Mouse (Mus musculus) lung, adult 2 months (tissue): ENCODE measurements around the gene Neb. TPM values are rescaled to one million over a fixed set of nuclear protein-coding genes. Genes with fewer than 3 reads are reported as not detected.
"Not testable (repeated sequence)": the region's sequence is repeated elsewhere in the genome, so short reads cannot be mapped to it uniquely, and the experiment has no call there.

ENCODE experiments used
- DNase-seq: peaks from one replicate; pipeline ENCODE4 v3.0.0; 2022
- H3K4me1 ChIP-seq: fragments of 200-500 bp; 2 replicates; pipeline ENCODE4 v1.6.1; 2011; ENCODE audit warnings: low read length; ENCODE audit not compliant: control insufficient read depth, insufficient read depth
- H3K4me3 ChIP-seq: fragments of 200-500 bp; replicated peaks from 2 replicates; pipeline ENCODE3; 2011; ENCODE audit warnings: low read depth, mild to moderate bottlenecking, control low read depth, low read length; ENCODE audit errors: extremely low read depth
- CTCF ChIP-seq: fragments of 200-500 bp; IDR thresholded peaks from 2 replicates; pipeline ENCODE4 v1.5.1; 2011; ENCODE audit warnings: mild to moderate bottlenecking, low read length, control low read depth; ENCODE audit not compliant: insufficient read depth
- POLR2A ChIP-seq: fragments of 200-500 bp; IDR thresholded peaks from 2 replicates; pipeline ENCODE4 v1.6.1; 2011; ENCODE audit warnings: low read depth, mild to moderate bottlenecking, control low read depth, low read length, borderline replicate concordance; ENCODE audit errors: extremely low read depth
- WGBS: fragments of 180-500 bp; shearing (Covaris S2); methylation state at CpG from one replicate; pipeline ENCODE4 v1.1.7; 2018; 5-methylcytosine and 5-hydroxymethylcytosine counted together
- polyA plus RNA-seq: library from polyadenylated mRNA; depleted of rRNA; stranded (reverse); fragments of >200 nt; gene quantifications from 2 replicates; pipeline ENCODE4 v1.2.3, GENCODE M21; 2012; rRNA removed

Neb gene
- polyA plus RNA-seq, 1 experiment = 15.0 TPM

DNA sequence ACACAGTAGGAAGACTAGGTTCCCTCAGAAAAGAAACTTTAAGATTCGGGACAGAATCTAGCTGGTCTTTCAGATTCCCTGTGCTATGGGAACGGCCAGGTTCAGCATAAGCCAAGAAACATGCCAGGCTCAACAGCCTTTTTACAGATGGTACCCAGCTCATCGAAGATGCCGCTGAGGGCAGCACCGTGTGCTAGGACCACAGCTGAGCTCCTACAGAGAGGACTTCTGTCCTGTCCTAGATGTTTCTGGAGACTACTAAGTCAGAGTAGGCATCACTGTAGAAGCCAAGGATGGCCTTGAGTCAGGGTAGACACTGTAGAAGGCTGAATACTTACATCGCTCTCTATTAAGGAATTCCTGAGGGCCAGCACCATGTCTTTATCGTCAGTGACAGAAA, 201.1 kb downstream of the Neb start:
- Histone ChIP-seq H3K4me1 (no peaks in the 10 kb centered on the region; the same call in 1 of the 2 replicates), H3K4me3 (no peak overlapping the region)
- no peak for DNase-seq
- WGBS = 90% methylated on average over 7 of the region's 7 CpGs
- TF ChIP-seq CTCF (no peak), POLR2A (no peak)

DNA sequence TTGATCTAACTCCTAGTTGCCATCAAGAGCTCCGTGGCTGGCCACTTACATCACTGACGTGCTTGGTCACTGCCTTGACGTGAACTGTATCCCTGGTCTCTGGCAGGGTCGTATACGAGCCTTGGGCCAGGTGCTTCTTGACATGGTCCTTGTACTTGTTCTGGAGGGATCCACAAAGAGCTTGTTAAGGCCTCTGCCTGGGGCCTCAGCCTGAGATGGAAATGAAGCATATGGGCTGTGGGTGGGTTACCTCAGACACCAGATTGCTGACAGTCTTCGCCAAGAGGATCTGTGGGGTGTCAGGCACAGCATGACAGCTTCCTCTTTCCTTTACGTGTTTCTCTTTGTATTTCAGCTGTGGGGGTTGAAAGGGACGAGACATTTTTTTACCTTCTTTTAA, 201.7 kb downstream of the Neb start:
- WGBS = 55% methylated on average over 8 of the region's 8 CpGs
- TF ChIP-seq CTCF (no peak), POLR2A (no peak)
- Histone ChIP-seq H3K4me3 (no peak overlapping the region), H3K4me1 (no peaks in the 10 kb centered on the region; the same call in 1 of the 2 replicates)
- no peak for DNase-seq

- WGBS = 93% methylated on average over 4 of the region's 4 CpGs
- TF ChIP-seq POLR2A = no peak
- no peak for TF ChIP-seq CTCF
These were observed 203.3 kb downstream of the Neb start for GRCm38 (mm10) chr2:52174951-52175350.

DNA sequence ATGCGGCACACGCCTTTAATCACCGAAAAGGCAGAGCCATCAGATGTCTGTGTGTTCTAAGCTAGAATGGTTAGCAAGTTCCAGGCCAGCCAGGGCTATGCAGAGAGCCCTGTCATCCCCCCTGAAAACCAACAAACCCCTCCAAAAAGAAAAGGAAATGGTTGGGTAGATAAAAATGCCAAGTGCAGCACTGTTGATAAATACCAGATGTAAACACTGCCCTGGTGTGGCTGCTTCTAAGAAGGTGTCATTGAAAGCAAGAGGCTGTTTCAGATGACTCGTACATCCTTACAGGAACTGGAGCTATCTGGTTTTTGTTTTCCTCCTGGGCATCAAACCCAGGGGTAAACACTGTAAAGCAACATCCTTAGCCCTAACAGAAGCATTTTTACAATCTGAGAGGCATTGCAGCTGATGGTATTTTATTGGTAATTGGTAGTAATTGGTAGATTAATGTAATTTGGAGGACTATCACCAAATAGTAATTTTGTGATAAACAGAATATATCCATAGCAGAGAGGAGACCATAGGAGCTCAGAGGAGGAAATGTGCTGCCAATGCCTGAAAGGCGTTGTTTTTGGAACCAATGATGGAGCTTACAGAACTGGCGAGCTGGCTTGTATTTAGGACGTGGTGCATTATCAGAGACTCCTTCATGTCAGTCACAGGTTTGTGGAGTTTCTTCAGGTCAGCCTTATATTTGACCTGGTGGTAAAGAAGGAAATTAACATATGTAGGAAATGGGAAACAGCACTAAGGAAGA, 208.8 kb downstream of the Neb start:
- no peaks in the 10 kb centered on the region for H3K4me1 ChIP-seq
- DNase-seq = no peak
- TF ChIP-seq POLR2A = no peak
- no peak for TF ChIP-seq CTCF
- no peak overlapping the region for H3K4me3 ChIP-seq
- WGBS = 66% methylated on average over 7 of the region's 7 CpGs

More at GRCm38 (mm10) chr2:52174951-52175350, 203.3 kb downstream of the Neb start:
- H3K4me1 ChIP-seq = no peaks in the 10 kb centered on the region; the same call in 1 of the 2 replicates
- DNase-seq = no peak
- no peak overlapping the region for H3K4me3 ChIP-seq

- TF ChIP-seq CTCF (no peak), POLR2A (no peak)
- 83% methylated on average over 3 of the region's 3 CpGs for WGBS
- DNase-seq = no peak
- no peaks in the 10 kb centered on the region for H3K4me1 ChIP-seq
- no peak overlapping the region for H3K4me3 ChIP-seq
These were observed 225.2 kb downstream of the Neb start for GRCm38 (mm10) chr2:52153064-52153463.

- TF ChIP-seq POLR2A (no peak), CTCF (no peak)
- Histone ChIP-seq H3K4me3 (no peak overlapping the region), H3K4me1 (no peaks in the 10 kb centered on the region)
- no peak for DNase-seq
- WGBS = 78% methylated on average over 2 of the region's 2 CpGs
These were observed 244.9 kb downstream of the Neb start for GRCm38 (mm10) chr2:52133351-52133750.

GRCm38 (mm10) chr2:52131370-52131769, 246.9 kb downstream of the Neb start:
- not testable (repeated sequence) for DNase-seq, H3K4me1 ChIP-seq, H3K4me3 ChIP-seq
- WGBS = 97% methylated on average over 20 of the region's 20 CpGs

DNA sequence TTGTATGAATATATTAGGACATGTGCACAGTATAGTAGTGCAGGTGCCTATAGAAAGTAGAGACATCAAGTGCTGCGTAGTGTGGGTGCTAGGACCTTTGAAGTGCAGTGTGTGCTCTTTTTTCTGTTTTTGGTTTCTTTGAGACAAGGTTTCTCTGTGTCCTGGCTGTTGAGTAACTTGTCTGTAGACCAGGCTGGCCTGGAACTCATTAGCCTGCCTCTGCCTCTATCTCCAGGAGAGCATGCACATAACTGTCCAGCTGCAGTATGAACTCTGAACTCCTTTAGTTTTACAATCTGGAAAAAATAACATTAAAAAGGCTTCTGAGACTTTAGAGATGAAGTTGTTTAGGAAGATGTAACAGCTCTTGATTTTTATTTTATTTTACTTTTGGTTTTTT, 264.2 kb downstream of the Neb start:
- no peaks in the 10 kb centered on the region for H3K4me1 ChIP-seq
- no peak overlapping the region for H3K4me3 ChIP-seq
- 93% methylated on average over 1 of the region's 1 CpGs for WGBS
- DNase-seq = no peak
- TF ChIP-seq POLR2A (no peak), CTCF (no peak)

Other genes with a start within 250 kb of the Neb start
- 8.1 and 13.0 TPM in 2 replicates for gene Arl5a, start 46.4 kb upstream of the Neb start, polyA plus RNA-seq